Mouse (Mus musculus) kidney, postnatal 4 days (tissue): ENCODE measurements at regions not wholly inside any gene's neighbourhood (a gene's known extent, or its start where the extent isn't known, plus 50 kb on each side); places are given as distances from the start of the nearest gene placed in this dataset.

Experiments
- DNase-seq, 2 experiments: peaks; one replicate each; pipeline ENCODE4 v3.0.0; 2021; ENCODE audit warnings: mixed read lengths in 2 of 2

DNA sequence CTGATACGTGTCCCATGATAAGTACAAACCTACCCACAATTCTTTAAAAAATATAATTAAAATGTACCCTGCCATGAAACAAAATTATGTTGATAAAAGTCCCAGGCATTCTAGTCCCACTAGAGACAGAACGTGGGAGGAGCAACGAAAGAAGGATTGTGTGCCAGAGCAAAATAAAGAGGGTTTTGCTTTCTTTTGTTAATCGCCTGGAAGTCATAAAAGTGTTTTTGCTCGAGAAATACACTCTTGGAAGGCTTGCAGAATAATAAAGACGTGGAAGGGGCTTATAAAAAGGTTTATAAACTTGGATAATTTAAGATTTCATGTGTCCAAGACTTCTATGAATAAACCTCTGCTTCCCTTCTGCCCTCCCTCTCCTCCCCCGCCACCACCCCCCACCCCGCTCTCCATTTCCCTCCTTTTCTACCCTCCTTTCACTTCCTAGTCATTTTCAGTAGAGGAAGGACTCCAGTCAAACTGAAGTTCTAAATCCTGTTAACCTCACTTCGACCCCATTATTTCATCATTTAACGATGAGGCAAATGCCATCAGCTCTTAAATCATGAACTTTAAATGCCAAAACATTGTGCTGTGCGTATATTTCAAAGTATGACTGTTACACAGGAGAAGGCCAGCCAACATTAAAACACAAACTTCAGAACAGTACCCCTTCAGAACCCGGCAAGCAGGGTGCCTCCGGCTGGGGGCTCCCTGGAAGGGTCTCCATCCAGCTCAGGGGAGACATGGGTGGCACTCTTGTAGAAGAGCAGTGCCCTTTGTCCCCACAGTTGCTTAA lies 54.8 kb upstream of the Cep85l start:
- no peak for DNase-seq

DNA sequence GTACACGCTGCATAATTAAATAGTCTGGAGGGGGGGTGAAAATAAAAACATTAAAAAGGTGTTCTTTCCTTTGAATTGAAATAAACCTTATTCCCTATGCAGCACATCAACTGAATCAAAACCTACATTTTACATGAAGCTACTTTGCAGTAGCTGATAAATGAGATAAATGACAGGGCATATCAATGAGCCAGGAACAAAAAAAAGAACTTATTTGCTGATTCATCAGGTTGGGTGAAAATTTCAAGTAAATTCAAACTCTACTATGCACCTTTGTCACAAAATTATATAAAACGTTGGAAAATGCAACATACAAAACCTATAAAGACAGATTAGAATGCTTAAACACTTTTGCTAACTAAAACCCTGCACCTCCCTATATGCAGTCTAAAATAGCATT lies 53.0 kb upstream of the Cep85l start:
- DNase-seq = no peak

DNA sequence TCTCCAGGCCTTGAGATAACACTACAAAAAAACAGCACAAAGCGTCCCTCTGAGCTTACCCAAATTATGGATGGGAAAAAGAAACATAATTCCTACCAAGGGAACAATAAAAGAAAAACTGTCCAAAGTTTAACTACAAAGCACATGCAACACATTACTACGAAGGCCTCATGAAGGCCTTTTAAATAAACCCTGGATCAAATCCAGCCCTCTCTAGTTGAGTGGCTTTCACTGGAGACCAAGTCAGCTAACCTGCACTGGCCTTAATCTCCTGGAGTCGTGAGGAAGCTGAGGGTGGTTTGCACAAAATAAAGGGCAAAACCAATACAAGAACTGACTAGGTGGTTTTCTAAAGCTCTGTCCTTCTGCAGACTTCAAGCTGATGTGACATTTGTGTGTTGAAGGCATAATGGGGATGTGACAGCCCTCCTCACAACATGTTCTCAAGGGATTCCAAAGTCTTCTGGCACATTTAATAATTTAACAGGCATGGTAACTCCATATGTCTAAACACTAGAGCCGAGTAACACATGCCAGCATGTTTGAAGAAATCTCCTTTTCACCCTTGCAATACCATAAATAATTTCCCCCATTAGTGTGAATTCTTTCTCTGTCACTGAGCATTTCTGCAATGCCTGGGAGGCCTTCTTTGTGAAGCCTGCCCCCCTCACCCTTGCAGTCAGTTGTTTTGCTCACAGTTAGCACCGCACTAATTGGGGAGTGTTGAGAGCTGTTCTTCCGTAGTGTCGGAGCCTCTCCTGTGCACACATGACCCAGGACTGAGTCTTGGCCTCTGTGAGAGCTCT lies 50.0 kb upstream of the Cep85l start:
- DNase-seq = no peak
